Mouse (Mus musculus) sigmoid colon, adult 10 weeks (tissue): ENCODE results near the gene Hist1h3c. TPM values are rescaled to one million over a fixed set of nuclear protein-coding genes. Genes with fewer than 3 reads are reported as not detected.

Experiments
- polyA plus RNA-seq: library from polyadenylated mRNA; stranded (reverse); fragments of 350-450 nt; fragmentation: Illumina TruSeq; extraction: RNeasy Lipid Tissue Mini Kit (QIAGEN cat#74804); gene quantifications from one replicate; pipeline ENCODE4 v1.2.3, GENCODE M21; 2014; ENCODE audit warnings: low read depth, low replicate concordance

The Hist1h3c gene
- polyA plus RNA-seq, 1 experiment from 2014 or later: not detected

Other genes starting within 250 kb of the Hist1h3c start
- gene Hist1h4h, start 214.6 kb downstream of the Hist1h3c start, polyA plus RNA-seq: not detected
- not detected for gene Hist1h2af, start 211.7 kb downstream of the Hist1h3c start, polyA plus RNA-seq
- gene Hist1h3g, start 210.2 kb downstream of the Hist1h3c start, polyA plus RNA-seq: not detected
- gene Hist1h2bh, start 202.2 kb downstream of the Hist1h3c start, polyA plus RNA-seq: 2.1 TPM
- not detected for gene Hist1h3f, start 201.6 kb downstream of the Hist1h3c start, polyA plus RNA-seq
- gene Hist1h4f, start 194.0 kb downstream of the Hist1h3c start, polyA plus RNA-seq: not detected
- gene Hist1h1d, start 192.3 kb downstream of the Hist1h3c start, polyA plus RNA-seq: 3.9 TPM
- gene Hist1h3e, start 183.2 kb downstream of the Hist1h3c start, polyA plus RNA-seq: not detected
- not detected for gene Hist1h2ae, start 174.4 kb downstream of the Hist1h3c start, polyA plus RNA-seq
- 3.6 TPM for gene Hist1h2bg, start 174.2 kb downstream of the Hist1h3c start, polyA plus RNA-seq
- gene Hist1h2bf, start 171.4 kb downstream of the Hist1h3c start, polyA plus RNA-seq: not detected
- gene Hist1h2ad, start 171.2 kb downstream of the Hist1h3c start, polyA plus RNA-seq: not detected
- 6.7 TPM for gene Hist1h3d, start 169.8 kb downstream of the Hist1h3c start, polyA plus RNA-seq
- 2.3 TPM for gene Hist1h4d, start 164.0 kb downstream of the Hist1h3c start, polyA plus RNA-seq
- 16.9 TPM for gene Hist1h2be, start 124.5 kb downstream of the Hist1h3c start, polyA plus RNA-seq
- gene Hist1h1e, start 123.0 kb downstream of the Hist1h3c start, polyA plus RNA-seq: 6.3 TPM
- 9.6 TPM for gene Hist1h2ac, start 61.7 kb downstream of the Hist1h3c start, polyA plus RNA-seq
- gene Hist1h2bc, start 61.4 kb downstream of the Hist1h3c start, polyA plus RNA-seq: 364 TPM
- not detected for gene Hist1h1t, start 49.8 kb downstream of the Hist1h3c start, polyA plus RNA-seq
- 2.2 TPM for gene Hist1h4c, start 47.1 kb downstream of the Hist1h3c start, polyA plus RNA-seq
- gene Hfe, start 34.7 kb downstream of the Hist1h3c start, polyA plus RNA-seq: 13.2 TPM
- 96.7 TPM for gene Hist1h1c, start 6.8 kb downstream of the Hist1h3c start, polyA plus RNA-seq
- gene Hist1h2bb, start 1.1 kb upstream of the Hist1h3c start, polyA plus RNA-seq: not detected
- gene Hist1h2ab, start 5.5 kb upstream of the Hist1h3c start, polyA plus RNA-seq: not detected
- not detected for gene Hist1h3b, start 6.7 kb upstream of the Hist1h3c start, polyA plus RNA-seq
- not detected for gene Hist1h4b, start 11.4 kb upstream of the Hist1h3c start, polyA plus RNA-seq
- not detected for gene Hist1h4a, start 15.6 kb upstream of the Hist1h3c start, polyA plus RNA-seq
- gene Hist1h3a, start 16.8 kb upstream of the Hist1h3c start, polyA plus RNA-seq: not detected
- not detected for gene Hist1h1a, start 18.1 kb upstream of the Hist1h3c start, polyA plus RNA-seq
- 1.1 TPM for gene Trim38, start 24.3 kb upstream of the Hist1h3c start, polyA plus RNA-seq
- gene Slc17a2, start 61.4 kb upstream of the Hist1h3c start, polyA plus RNA-seq: 0.76 TPM
- 0.25 TPM for gene Slc17a3, start 93.8 kb upstream of the Hist1h3c start, polyA plus RNA-seq
- not detected for gene Slc17a1, start 122.1 kb upstream of the Hist1h3c start, polyA plus RNA-seq
- gene Slc17a4, start 169.4 kb upstream of the Hist1h3c start, polyA plus RNA-seq: 85.4 TPM
- not detected for gene Hist1h2ba, start 188.6 kb upstream of the Hist1h3c start, polyA plus RNA-seq
- not detected for gene Hist1h2aa, start 188.9 kb upstream of the Hist1h3c start, polyA plus RNA-seq
- gene Scgn, start 245.6 kb upstream of the Hist1h3c start, polyA plus RNA-seq: 8.8 TPM